Mouse (Mus musculus) left cerebral cortex, postnatal 4 days (tissue): ENCODE data around the gene C1ql4. TPM values are rescaled to one million over a fixed set of nuclear protein-coding genes. Genes with fewer than 3 reads are reported as not detected.

Experiments
- DNase-seq: peaks from one replicate; pipeline ENCODE4 v3.0.0-alpha.2; 2022
- intact Hi-C: fragments of 180-260 bp; cut with DNase I; formaldehyde crosslinking; loops from one replicate; pipeline ENCODE4 v1.15.1; 2025
- total RNA-seq, 2 experiments: library from RNA; stranded (reverse); gene quantifications; 2 replicates each; pipeline ENCODE4 v1.2.3; 2021

The C1ql4 gene
- total RNA-seq, 2 experiments from 2014 or later, result not detected

GRCm38 (mm10) chr15:99099984-99100383 lies 12.4 kb upstream of the C1ql4 start:
- intact Hi-C loops, result no loop called here
- DNase-seq, result no peak

- intact Hi-C loops, result no loop called here
- DNase-seq, result peak; percentile 55
Observed at GRCm38 (mm10) chr15:99099139-99099556, 11.5 kb upstream of the C1ql4 start.

- intact Hi-C loops, result no loop called here
- no peak for DNase-seq
Observed at GRCm38 (mm10) chr15:99098493-99098861, 10.9 kb upstream of the C1ql4 start.

- intact Hi-C loops, result no loop called here
- no peak for DNase-seq
Observed at GRCm38 (mm10) chr15:99097840-99098492, 10.3 kb upstream of the C1ql4 start.

- peak; percentile 46 for DNase-seq
- intact Hi-C loops, result no loop called here
Observed at GRCm38 (mm10) chr15:99096831-99097500, 9.3 kb upstream of the C1ql4 start.

- intact Hi-C loops, result no loop called here
- DNase-seq, result no peak
Observed at GRCm38 (mm10) chr15:99096061-99096793, 8.6 kb upstream of the C1ql4 start.

GRCm38 (mm10) chr15:99095356-99095755 lies 7.7 kb upstream of the C1ql4 start:
- intact Hi-C loops, result no loop called here
- DNase-seq, result no peak

GRCm38 (mm10) chr15:99094631-99095270 lies 7.1 kb upstream of the C1ql4 start:
- intact Hi-C loops, result no loop called here
- peak; percentile 57 for DNase-seq

GRCm38 (mm10) chr15:99093291-99094258 lies 6.0 kb upstream of the C1ql4 start:
- peak; percentile 49 for DNase-seq
- intact Hi-C loops, result no loop called here

GRCm38 (mm10) chr15:99092870-99093269 lies 5.3 kb upstream of the C1ql4 start, which contains the start of gene Dnajc22:
TSS of gene Dnajc22 (plus strand) at chr15:99093170.
- DNase-seq, result no peak
- intact Hi-C loops, result no loop called here

GRCm38 (mm10) chr15:99089069-99089468 lies 1.5 kb upstream of the C1ql4 start:
- intact Hi-C loops, result no loop called here
- no peak for DNase-seq

- intact Hi-C loops, result no loop called here
- DNase-seq, result peak; percentile 81
Observed at GRCm38 (mm10) chr15:99088292-99088691, 675 bp upstream of the C1ql4 start.

GRCm38 (mm10) chr15:99085997-99086396 lies 1.6 kb downstream of the C1ql4 start:
- intact Hi-C loops, result no loop called here

GRCm38 (mm10) chr15:99084618-99085017 lies 3.0 kb downstream of the C1ql4 start:
- DNase-seq, result no peak
- intact Hi-C loops, result no loop called here

More at GRCm38 (mm10) chr15:99085997-99086396, 1.6 kb downstream of the C1ql4 start:
- DNase-seq, result no peak

- intact Hi-C loops, result no loop called here
- no peak for DNase-seq
Observed at GRCm38 (mm10) chr15:99083867-99084557, 3.6 kb downstream of the C1ql4 start.

- intact Hi-C loops, result no loop called here
- DNase-seq, result peak; percentile 48
Observed at GRCm38 (mm10) chr15:99083258-99083657, 4.4 kb downstream of the C1ql4 start.

- intact Hi-C loops, result no loop called here
- DNase-seq, result no peak
Observed at GRCm38 (mm10) chr15:99082840-99083239, 4.8 kb downstream of the C1ql4 start.

- intact Hi-C loops, result no loop called here
- no peak for DNase-seq
Observed at GRCm38 (mm10) chr15:99082322-99082721, 5.3 kb downstream of the C1ql4 start.

- intact Hi-C loops, result no loop called here
- no peak for DNase-seq
Observed at GRCm38 (mm10) chr15:99079804-99080203, 7.8 kb downstream of the C1ql4 start.
